In the genomic region with DNA sequence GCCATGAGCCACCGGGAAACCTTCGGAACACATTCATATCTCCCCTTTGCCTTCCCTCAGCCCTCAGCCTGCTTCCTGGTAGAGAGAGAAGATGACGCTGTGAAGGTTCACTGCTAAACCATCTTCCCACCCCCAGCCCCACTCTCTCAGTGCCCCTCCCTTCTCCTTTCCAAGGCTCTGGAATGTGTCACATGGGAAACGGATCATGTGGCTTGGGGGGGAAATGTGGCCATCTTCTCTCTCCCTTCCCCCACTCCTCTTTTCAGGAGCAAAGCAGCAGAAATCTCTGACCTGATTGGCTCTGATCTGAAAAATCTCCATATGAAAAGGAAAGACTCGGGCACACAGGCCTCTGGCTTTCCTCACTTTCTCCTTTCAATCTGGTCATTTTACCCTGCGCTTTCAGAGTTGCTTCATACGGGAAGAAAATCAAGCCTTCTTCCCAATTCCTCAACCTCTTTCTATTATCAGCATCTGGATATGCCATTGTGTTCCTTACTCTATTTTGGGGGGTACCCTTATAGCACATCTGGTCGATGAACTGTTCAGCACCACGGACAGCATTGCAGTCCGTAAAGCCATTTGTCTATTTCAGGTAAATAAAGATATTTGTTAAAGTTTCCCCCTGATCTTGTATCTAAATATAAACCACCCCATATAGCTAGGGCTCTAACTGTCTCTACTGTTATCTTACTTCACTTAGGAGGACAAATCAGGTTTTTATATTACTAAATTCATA, we compare ENCODE assay signal across 8 mouse cellular contexts. TPM values are rescaled to one million over a fixed set of nuclear protein-coding genes. Genes with fewer than 3 reads are reported as not detected.
A peak's percentile ranks its signal among the peaks of the same experiment; 100 is the strongest.
DNase-seq lines count a peak whose midpoint lies in the region; TF ChIP-seq lines count a peak whose summit lies in the region.

No protein-coding gene starts in this region.

- peaks cover 35% of the 10 kb centered on the region for H3K4me1 ChIP-seq in embryonic facial prominence, embryonic 10.5 days
- H3K4me1 ChIP-seq in limb, embryonic 10.5 days, result peaks cover 15% of the 10 kb centered on the region

- no peaks in the 10 kb centered on the region for H3K9me3 ChIP-seq in embryonic facial prominence, embryonic 10.5 days
- H3K9me3 ChIP-seq in limb, embryonic 10.5 days (replicated peaks), result no peaks in the 10 kb centered on the region

- H3K27me3 ChIP-seq in embryonic facial prominence, embryonic 10.5 days (replicated peaks; ENCODE audit: low read depth, poor library complexity, severe bottlenecking), result no peaks in the 10 kb centered on the region
- no peaks in the 10 kb centered on the region for H3K27me3 ChIP-seq in limb, embryonic 10.5 days (ENCODE audit: low read depth, poor library complexity, severe bottlenecking)

- no peaks in the 10 kb centered on the region; the same call in 1 of the 2 replicates for H3K36me3 ChIP-seq in embryonic facial prominence, embryonic 10.5 days (replicated peaks)
- H3K36me3 ChIP-seq in limb, embryonic 10.5 days, result no peaks in the 10 kb centered on the region

- peak overlapping the region; percentile 38 for H3K4me3 ChIP-seq in gastrocnemius, adult 2 months
- peak overlapping the region; percentile 61 for H3K4me3 ChIP-seq in embryonic facial prominence, embryonic 10.5 days
- peak overlapping the region; percentile 35 for H3K4me3 ChIP-seq in limb, embryonic 10.5 days

- intact Hi-C loops in gastrocnemius, adult 2 months (cut with DNase I), result no loop called here
- intact Hi-C loops in gastrocnemius, postnatal 36 days (cut with DNase I), result no loop called here

- no peak for TF ChIP-seq CTCF in gastrocnemius, adult 2 months (IDR thresholded peaks at IDR 0.05)

- 1% methylated on average over 10 of the region's 10 CpGs for WGBS in embryonic facial prominence, embryonic 10.5 days
- under 1% methylated on average over 10 of the region's 10 CpGs for WGBS in limb, embryonic 10.5 days

- no peak for DNase-seq in gastrocnemius, adult 2 months
- DNase-seq in gastrocnemius, postnatal 36 days, result no peak
- peak; percentile 67 for DNase-seq in NIH3T3 (ENCODE audit: low read depth)
- peak; percentile 82 for DNase-seq in embryonic facial prominence, embryonic 10.5 days (ENCODE audit: low spot score)
- peak; percentile 68 for DNase-seq in hindlimb bud, embryonic 11.5 days (ENCODE audit: extremely low spot score, low read depth, low spot score)
- peak; percentile 61 for DNase-seq in limb, embryonic 10.5 days (ENCODE audit: low spot score)
- peak; percentile 86 for DNase-seq in right cerebral cortex, adult 2 months (ENCODE audit: low spot score in 2 of 2)
- DNase-seq in ovary, postnatal 36 days (ENCODE audit: low spot score), result no peak

- H3K27ac ChIP-seq in gastrocnemius, adult 2 months, result no peak overlapping the region
- peak overlapping the region; percentile 80 for H3K27ac ChIP-seq in embryonic facial prominence, embryonic 10.5 days (replicated peaks)
- no peak overlapping the region for H3K27ac ChIP-seq in limb, embryonic 10.5 days

RNA-seq across cellular contexts. Expression of a gene that starts 10.5 kb away (rescaled TPM):
- 1 to 10 TPM; 4.0 to 4.1 TPM for total RNA-seq in gastrocnemius, adult 2 months (2021)
- total RNA-seq in gastrocnemius, postnatal 36 days (2021), result 1 to 10 TPM; 3.5 to 4.6 TPM
- 14.5 and 16.1 TPM in 2 replicates for polyA plus RNA-seq in embryonic facial prominence, embryonic 10.5 days (2016; fragmentation: Nextera tagmentation; extraction: Ambion mirVana)
- 7.8 and 9.7 TPM in 2 replicates for polyA plus RNA-seq in limb, embryonic 10.5 days (2016; fragmentation: Nextera tagmentation; extraction: Ambion mirVana)

RNA-seq across cellular contexts. Expression of a gene that starts 32.3 kb away (rescaled TPM):
- 10 to 100 TPM; 36.1 to 41.8 TPM for total RNA-seq in gastrocnemius, adult 2 months (2021)
- 10 to 100 TPM; 35.3 to 39.5 TPM for total RNA-seq in gastrocnemius, postnatal 36 days (2021)
- 15.3 and 16.7 TPM in 2 replicates for polyA plus RNA-seq in embryonic facial prominence, embryonic 10.5 days (2016; fragmentation: Nextera tagmentation; extraction: Ambion mirVana)
- 8.4 and 10.3 TPM in 2 replicates for polyA plus RNA-seq in limb, embryonic 10.5 days (2016; fragmentation: Nextera tagmentation; extraction: Ambion mirVana)

RNA-seq across cellular contexts. Expression of a gene that starts 57.9 kb away (rescaled TPM):
- total RNA-seq in gastrocnemius, adult 2 months (2021), result 10 to 100 TPM; 10.4 to 10.9 TPM
- 1 to 10 TPM; 6.7 to 8.3 TPM for total RNA-seq in gastrocnemius, postnatal 36 days (2021)
- 1.2 TPM in 2 replicates for polyA plus RNA-seq in embryonic facial prominence, embryonic 10.5 days (2016; fragmentation: Nextera tagmentation; extraction: Ambion mirVana)
- polyA plus RNA-seq in limb, embryonic 10.5 days (2016; fragmentation: Nextera tagmentation; extraction: Ambion mirVana), result 0.79 and 0.99 TPM in 2 replicates

Comparison
In these comparisons a context has a peak if more than half of its experiments do, and no peak if none do; other contexts are left out.
1. DNase-seq: peak in NIH3T3 (single experiment), embryonic facial prominence, embryonic 10.5 days (single experiment), hindlimb bud, embryonic 11.5 days (single experiment), limb, embryonic 10.5 days (single experiment) and right cerebral cortex, adult 2 months (2 of 2); none in gastrocnemius, adult 2 months (single experiment), gastrocnemius, postnatal 36 days (0 of 2) and ovary, postnatal 36 days (single experiment).
2. Peak in every context shown above with its lines, with median percentiles within 50 percentile points of each other: H3K4me3 ChIP-seq.